Mouse (Mus musculus) heart, postnatal 4 days (tissue): ENCODE results near the gene Sox6. TPM values are rescaled to one million over a fixed set of nuclear protein-coding genes. Genes with fewer than 3 reads are reported as not detected.

Experiments used
- DNase-seq: peaks from one replicate; pipeline ENCODE4 v3.0.0; 2021
- total RNA-seq, 2 experiments: library from RNA; stranded (reverse); gene quantifications; 2 replicates each; pipeline ENCODE4 v1.2.3; 2021

The Sox6 gene
- total RNA-seq, 2 experiments from 2014 or later: 33.5 to 46.9 TPM

- no peak for DNase-seq
Measured at GRCm38 (mm10) chr7:115829756-115830155, 208.8 kb downstream of the Sox6 start.

DNA sequence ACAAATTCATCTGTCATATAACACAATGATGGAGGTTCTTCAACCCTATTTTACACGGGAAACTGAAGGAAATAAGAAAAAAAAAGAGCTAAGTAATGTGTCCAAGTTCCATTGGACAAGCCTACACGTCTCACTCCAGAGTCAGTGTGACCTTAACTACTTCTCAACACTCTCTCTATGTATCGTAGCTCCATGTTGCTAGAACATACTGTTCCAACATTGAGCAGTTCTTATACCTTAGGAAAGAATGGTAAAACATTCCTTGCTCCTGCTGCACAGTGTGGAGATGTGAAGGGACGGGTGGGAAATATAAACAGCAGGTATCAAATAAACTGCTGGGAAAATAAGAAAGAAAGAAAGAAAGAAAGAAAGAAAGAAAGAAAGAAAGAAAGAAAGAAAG is 209.3 kb downstream of the Sox6 start:
- no peak for DNase-seq

GRCm38 (mm10) chr7:115825295-115825694 is 213.3 kb downstream of the Sox6 start:
- peak; percentile 39 for DNase-seq

GRCm38 (mm10) chr7:115824621-115825256 is 213.9 kb downstream of the Sox6 start:
- no peak for DNase-seq

DNA sequence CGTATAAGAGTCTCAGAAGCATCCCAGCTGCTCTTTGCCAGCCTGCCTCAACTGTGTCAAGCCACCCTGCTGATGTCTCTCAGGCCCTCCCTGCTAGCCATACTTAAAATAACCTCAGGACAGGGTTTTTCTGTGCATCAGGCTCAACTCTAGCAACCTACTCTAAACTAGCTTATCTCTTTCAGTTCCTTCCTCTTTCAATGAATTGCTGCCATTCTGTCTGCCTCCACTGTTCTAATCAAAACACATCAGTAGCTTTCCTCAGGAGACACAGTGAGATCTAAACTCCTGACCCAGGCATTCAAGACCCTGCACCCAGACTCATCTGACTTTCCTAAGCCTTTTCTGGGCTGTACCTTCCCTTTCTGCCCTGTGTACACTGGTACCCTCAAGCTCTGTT is 219.5 kb downstream of the Sox6 start:
- no peak for DNase-seq

GRCm38 (mm10) chr7:115803256-115803655 is 235.3 kb downstream of the Sox6 start:
- DNase-seq: no peak

DNA sequence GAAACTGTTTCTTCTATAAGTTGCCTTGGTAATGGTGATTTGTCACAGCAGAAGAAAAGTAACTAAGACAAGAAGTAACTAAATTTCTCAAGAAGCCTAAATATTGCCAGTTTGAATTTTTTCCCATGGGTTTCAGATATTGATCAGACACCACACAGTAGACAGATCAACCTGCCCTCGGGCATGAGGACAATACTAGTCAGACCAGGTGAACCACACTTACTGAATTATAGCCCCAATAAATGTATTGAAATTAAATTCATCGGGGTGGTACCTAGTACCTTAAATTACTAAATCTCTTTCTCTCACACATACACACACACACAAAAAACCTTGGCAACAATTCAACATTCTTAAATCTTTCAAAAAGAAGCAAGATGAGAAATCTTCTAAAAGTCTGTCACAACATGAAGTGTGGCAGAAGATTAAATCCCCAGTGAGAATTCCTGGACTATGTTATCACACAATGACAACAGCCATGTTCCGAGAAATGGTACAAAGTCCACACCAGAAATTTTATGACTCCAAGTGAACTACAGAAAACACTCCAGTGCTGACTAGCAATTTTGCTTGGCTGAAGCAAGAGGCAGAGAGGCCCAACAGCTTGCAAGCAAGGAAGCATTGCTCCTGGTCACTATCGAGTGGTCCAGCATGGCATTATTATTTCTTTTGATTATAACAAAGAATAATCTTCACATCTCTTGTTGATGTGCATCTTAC is 244.3 kb downstream of the Sox6 start:
- no peak for DNase-seq

GRCm38 (mm10) chr7:115792841-115793240 is 245.8 kb downstream of the Sox6 start:
- no peak for DNase-seq

GRCm38 (mm10) chr7:115789116-115789823 is 249.3 kb downstream of the Sox6 start:
- DNase-seq: no peak

DNA sequence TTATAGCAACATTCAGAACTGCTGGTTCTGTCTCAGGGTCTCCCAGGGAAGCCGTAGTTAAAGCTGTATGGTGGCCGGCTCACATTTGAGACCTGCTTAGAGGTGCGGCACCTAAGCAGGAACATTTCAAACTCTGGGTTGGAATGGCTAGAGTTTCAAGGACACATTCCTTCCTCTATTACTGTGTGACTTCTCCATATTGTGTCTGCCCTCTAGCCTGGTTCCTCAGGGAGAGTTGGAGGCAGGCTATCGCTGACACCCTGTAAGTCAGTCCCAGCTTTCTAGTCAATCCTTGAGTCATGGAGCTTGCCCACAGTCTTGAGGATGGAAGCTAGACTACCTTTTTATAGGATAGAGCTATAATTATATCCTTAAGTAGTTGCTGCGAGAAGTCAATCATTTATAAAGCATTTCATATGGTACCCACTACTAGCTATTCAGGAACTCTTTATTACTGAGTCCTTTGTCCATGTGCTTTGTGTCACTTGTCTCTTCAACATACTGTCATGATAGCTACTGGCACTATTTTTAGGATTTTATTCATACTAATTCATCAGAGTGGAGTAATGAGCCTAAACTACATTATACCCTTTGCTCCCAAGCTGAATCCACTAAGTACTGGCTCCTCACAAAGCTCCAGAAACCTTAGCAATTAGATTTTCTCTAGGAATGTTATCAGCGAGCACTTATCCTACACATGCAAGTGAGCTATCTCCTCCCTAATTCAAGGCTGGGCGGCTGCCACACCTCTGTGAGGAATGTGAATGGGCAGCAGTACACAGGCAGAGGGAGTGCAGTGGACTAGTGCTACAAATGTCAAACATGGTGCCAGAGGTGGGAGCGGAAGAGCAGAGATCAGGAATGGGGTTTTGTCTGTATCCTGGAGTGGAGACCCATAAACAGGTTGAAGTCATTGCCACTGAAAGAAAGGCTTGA is 254.3 kb downstream of the Sox6 start:
- DNase-seq: peak; percentile 30

DNA sequence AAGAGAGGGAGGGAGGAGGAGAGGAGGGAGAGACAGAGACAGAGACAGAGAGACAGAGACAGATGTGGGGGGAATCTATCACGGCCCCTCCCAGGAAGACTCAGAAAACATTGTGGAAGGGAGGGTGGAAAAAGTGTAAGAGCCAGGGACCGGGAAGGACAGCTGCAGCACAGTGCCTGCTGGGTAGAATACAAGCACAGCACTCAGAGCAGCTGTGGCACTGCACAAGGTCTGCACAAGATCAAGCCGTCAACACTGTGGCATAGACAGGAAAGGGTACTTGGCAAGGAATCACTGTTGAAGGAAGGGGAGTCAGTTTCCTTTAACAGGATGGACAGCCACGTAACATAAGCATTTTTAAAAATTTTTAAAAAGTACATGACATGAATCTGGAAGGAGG is 258.4 kb downstream of the Sox6 start:
- DNase-seq: no peak

GRCm38 (mm10) chr7:115779544-115779943 is 259.1 kb downstream of the Sox6 start:
- no peak for DNase-seq

DNA sequence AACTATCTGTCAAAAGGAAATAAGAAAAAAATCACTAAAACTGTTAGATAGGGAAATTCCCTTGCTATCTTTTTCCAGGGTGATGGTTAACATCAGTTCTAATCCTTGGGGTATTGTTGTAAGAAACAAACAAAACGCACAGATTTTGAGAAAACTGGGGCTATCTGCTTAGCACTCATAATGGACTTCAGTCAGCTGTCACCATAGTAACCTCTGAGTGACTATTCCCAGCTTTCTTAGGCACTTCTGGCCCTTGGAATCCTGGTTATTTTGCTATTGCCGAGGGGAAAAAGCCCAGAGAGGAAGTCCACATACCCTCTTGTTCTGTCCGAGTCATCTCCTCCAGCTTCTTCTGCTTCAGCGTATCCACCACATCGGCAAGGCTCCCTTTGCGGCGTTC is 261.9 kb downstream of the Sox6 start:
- no peak for DNase-seq

DNA sequence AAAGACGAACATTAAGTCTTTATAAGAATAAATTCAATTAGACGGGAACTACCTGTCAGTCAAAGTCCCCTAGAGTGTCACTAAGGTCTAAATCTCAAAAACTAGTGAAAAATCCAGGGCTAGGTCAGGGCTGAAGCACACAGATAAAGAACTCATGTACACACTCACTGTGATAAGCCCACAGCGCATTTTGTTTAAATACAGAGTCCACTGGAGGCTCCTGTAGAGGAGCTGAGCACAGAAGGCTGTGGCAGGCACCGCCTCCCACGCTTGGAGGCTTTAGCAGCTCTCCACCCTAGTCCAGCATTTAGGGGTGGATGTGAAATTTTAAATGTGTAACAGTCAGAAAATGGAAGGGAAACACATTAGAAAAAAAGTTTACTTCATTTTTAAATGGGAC is 262.3 kb downstream of the Sox6 start:
- DNase-seq: no peak

DNA sequence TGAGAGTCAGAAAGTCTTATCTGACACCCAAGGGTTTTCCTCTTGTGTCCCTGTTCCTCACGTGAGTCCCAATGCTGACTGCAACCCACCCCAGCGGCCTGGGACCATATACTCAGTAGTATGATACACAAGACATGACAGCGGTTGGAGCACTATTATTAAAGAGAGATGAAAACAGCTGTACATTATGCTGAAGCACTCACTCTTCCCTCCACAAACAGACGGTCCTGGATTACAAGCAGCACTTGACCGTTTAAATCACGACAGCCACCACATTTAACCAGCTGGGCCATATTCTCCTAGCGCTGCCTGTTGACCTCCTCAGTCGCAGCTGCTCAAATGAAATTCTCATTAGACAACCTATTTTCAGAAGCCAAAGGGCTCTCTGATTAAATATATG is 272.3 kb downstream of the Sox6 start:
- DNase-seq: no peak

DNA sequence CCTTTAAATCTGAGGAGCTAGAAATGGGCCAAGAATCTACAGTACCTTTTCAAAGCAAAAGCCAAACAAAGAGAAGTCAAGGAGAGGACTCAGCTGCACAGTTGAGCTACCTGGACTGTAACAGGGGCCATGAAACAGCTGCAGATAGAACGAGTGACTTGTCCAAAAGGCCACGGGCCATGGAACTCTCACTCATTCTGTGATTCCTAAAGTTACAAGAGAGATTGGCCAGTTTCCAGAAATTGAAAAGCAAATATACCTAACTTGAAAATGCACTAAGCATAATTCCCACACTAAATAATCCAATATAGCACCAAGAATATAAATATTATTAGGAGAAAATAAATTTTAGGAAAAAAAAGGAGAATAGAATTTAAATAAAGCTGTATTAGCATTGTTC is 274.7 kb downstream of the Sox6 start:
- no peak for DNase-seq

- DNase-seq: no peak
Measured at GRCm38 (mm10) chr7:115758172-115758571, 280.4 kb downstream of the Sox6 start.

GRCm38 (mm10) chr7:115755272-115755671 is 283.3 kb downstream of the Sox6 start:
- no peak for DNase-seq

- peak; percentile 42 for DNase-seq
Measured at GRCm38 (mm10) chr7:115754216-115754615, 284.4 kb downstream of the Sox6 start.

DNA sequence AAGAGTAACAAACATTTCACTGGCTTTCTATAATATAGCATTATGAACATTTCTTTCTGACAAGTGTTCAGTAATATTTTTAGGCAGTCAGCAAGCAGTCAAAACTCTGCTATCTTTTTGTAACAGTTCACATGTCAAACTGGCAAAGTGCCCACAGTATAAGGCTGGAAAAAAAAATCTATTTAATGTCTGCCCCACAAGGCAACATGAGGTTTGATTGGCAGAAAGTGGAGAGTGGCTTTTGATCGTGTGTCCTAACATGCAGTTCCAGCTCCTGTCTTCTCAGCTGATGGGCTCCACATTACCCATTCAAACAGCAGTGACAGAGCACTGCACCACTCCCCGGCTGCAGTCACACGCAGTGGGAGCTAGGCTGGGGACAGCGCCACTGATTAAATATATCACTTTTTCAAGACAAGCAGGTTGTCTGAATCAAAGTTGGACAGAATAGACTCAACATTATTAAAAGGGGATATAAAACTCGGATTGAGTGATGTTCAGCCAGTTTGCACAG is 286.4 kb downstream of the Sox6 start:
- DNase-seq: peak; percentile 16

GRCm38 (mm10) chr7:115751083-115751482 is 287.5 kb downstream of the Sox6 start:
- no peak for DNase-seq

- DNase-seq: no peak
Measured at GRCm38 (mm10) chr7:115750275-115750825, 288.2 kb downstream of the Sox6 start.
